In genomic region chr12:70731498-70731897, GRCm38 (mm10) we compare ENCODE assay signal across 23 mouse cellular contexts.
A peak's percentile ranks its signal among the peaks of the same experiment; 100 is the strongest.
DNase-seq lines count a peak whose midpoint lies in the region; ATAC-seq and TF ChIP-seq lines count a peak whose summit lies in the region.
"Had no signal": no experiment of that assay in that cellular context is flagged by ENCODE, and none has a peak within 500 bp of the region (broad histone marks: within the 10 kb centered on the region; RNA-seq: fewer than 3 reads in every experiment).

No protein-coding gene starts in this region.

- no peak for TF ChIP-seq EP300 in stomach, postnatal 0 days (optimal IDR thresholded peaks at IDR 0.05)

- H3K4me1 ChIP-seq in liver, embryonic 12.5 days: no peaks in the 10 kb centered on the region
- peaks cover 9% of the 10 kb centered on the region; the same call in 1 of the 2 replicates for H3K4me1 ChIP-seq in liver, embryonic 15.5 days (replicated peaks)
- no peaks in the 10 kb centered on the region for H3K4me1 ChIP-seq in stomach, postnatal 0 days (replicated peaks; ENCODE audit: control insufficient read depth, insufficient read depth)

- H3K27ac ChIP-seq in liver, embryonic 12.5 days: 0 out of 2 replicates have a peak overlapping the region, but pooled peaks have one; percentile 25
- no peak overlapping the region for H3K27ac ChIP-seq in liver, embryonic 15.5 days (replicated peaks)
- H3K27ac ChIP-seq in stomach, postnatal 0 days (replicated peaks): no peak overlapping the region
- H3K27ac ChIP-seq: embryonic facial prominence, embryonic 10.5 days; forebrain, embryonic 10.5 days; heart, embryonic 13.5 days; hindbrain, embryonic 12.5 days had no signal

- H3K9ac ChIP-seq in liver, embryonic 12.5 days: no peak overlapping the region
- H3K9ac ChIP-seq in liver, embryonic 15.5 days: no peak overlapping the region
- H3K9ac ChIP-seq in stomach, postnatal 0 days (ENCODE audit: low read length): no peak overlapping the region
- H3K9ac ChIP-seq: heart, embryonic 13.5 days; hindbrain, embryonic 12.5 days; limb, embryonic 12.5 days had no signal

- peak; percentile 52; the same call in 1 of the 2 replicates for ATAC-seq in liver, embryonic 12.5 days
- ATAC-seq in liver, embryonic 15.5 days (ENCODE audit: insufficient read depth): peak; percentile 57; the same call in 1 of the 2 replicates
- peak; percentile 87 for ATAC-seq in stomach, postnatal 0 days (ENCODE audit: low FRiP score, low TSS enrichment)
- no peak for ATAC-seq in erythroblast, adult 5-6 weeks (replicated peaks; ENCODE audit: low FRiP score, poor library complexity, severe bottlenecking)
- ATAC-seq: forebrain, embryonic 16.5 days; intestine, postnatal 0 days; Patski had no signal

- TF ChIP-seq CTCF in stomach, postnatal 0 days (IDR thresholded peaks at IDR 0.05; ENCODE audit: low read depth): no peak

- no peaks in the 10 kb centered on the region for H3K9me3 ChIP-seq in liver, embryonic 12.5 days (replicated peaks)
- H3K9me3 ChIP-seq in liver, embryonic 15.5 days (replicated peaks): no peaks in the 10 kb centered on the region
- H3K9me3 ChIP-seq in stomach, postnatal 0 days (ENCODE audit: control insufficient read depth, low read length): no peaks in the 10 kb centered on the region
- H3K9me3 ChIP-seq: embryonic facial prominence, embryonic 10.5 days; forebrain, embryonic 10.5 days; heart, embryonic 13.5 days; hindbrain, embryonic 12.5 days; limb, embryonic 12.5 days had no signal

- H3K36me3 ChIP-seq in liver, embryonic 12.5 days: no peaks in the 10 kb centered on the region
- H3K36me3 ChIP-seq in liver, embryonic 15.5 days (replicated peaks): no peaks in the 10 kb centered on the region
- no peaks in the 10 kb centered on the region for H3K36me3 ChIP-seq in stomach, postnatal 0 days (ENCODE audit: control insufficient read depth, insufficient read depth, low read length)
- H3K36me3 ChIP-seq: embryonic facial prominence, embryonic 10.5 days; forebrain, embryonic 10.5 days; heart, embryonic 13.5 days; hindbrain, embryonic 12.5 days; limb, embryonic 12.5 days had no signal

- 80% methylated on average over 6 of the region's 6 CpGs for whole genome bisulfite sequencing in liver, embryonic 12.5 days (ENCODE audit: insufficient replicate concordance)
- WGBS in liver, embryonic 15.5 days (ENCODE audit: insufficient replicate concordance): 71% methylated on average over 6 of the region's 6 CpGs
- WGBS in stomach, postnatal 0 days: 47% methylated on average over 6 of the region's 6 CpGs

- H3K27me3 ChIP-seq in liver, embryonic 12.5 days (replicated peaks): no peaks in the 10 kb centered on the region
- H3K27me3 ChIP-seq in liver, embryonic 15.5 days: no peaks in the 10 kb centered on the region
- H3K27me3 ChIP-seq in stomach, postnatal 0 days (ENCODE audit: control insufficient read depth, insufficient read depth, low read length): no peaks in the 10 kb centered on the region
- H3K27me3 ChIP-seq: heart, embryonic 13.5 days; hindbrain, embryonic 12.5 days; limb, embryonic 12.5 days; Patski had no signal

- DNase-seq in liver: no peak
- peak; percentile 44 for DNase-seq in lung, postnatal 10 days
- DNase-seq in stomach, postnatal 0 days (ENCODE audit: low spot score): peak; percentile 35
- DNase-seq in Muller cell, postnatal 12 days (ENCODE audit: inconsistent ontology term): no peak
- DNase-seq: cerebellum, adult 11 months; cerebellum, postnatal 10 days; gastrocnemius, postnatal 10 days; heart, adult 18-20 months; heart, postnatal 14 days; kidney, postnatal 4 days; thymus, adult 18-20 months had no signal

- H3K4me2 ChIP-seq in liver, embryonic 12.5 days: no peak overlapping the region
- H3K4me2 ChIP-seq in liver, embryonic 15.5 days: no peak overlapping the region
- no peak overlapping the region for H3K4me2 ChIP-seq in stomach, postnatal 0 days (replicated peaks; ENCODE audit: low read depth)
- H3K4me2 ChIP-seq: heart, embryonic 13.5 days; hindbrain, embryonic 12.5 days; limb, embryonic 12.5 days; midbrain, embryonic 11.5 days had no signal

- H3K4me3 ChIP-seq in liver, embryonic 12.5 days: no peak overlapping the region
- no peak overlapping the region for H3K4me3 ChIP-seq in liver, embryonic 15.5 days (replicated peaks)
- H3K4me3 ChIP-seq in stomach, postnatal 0 days (ENCODE audit: low read depth, low read length): no peak overlapping the region
- H3K4me3 ChIP-seq: embryonic facial prominence, embryonic 10.5 days; forebrain, embryonic 10.5 days; heart, embryonic 13.5 days; hindbrain, embryonic 12.5 days; limb, embryonic 12.5 days had no signal

Comparison
In these comparisons a context has a peak if more than half of its experiments do, and no peak if none do; other contexts are left out.
1. DNase-seq: peak in lung, postnatal 10 days (single experiment) and stomach, postnatal 0 days (single experiment); none in liver (single experiment) and Muller cell, postnatal 12 days (single experiment).